Mouse (Mus musculus) NIH3T3 (cell line): ENCODE results near the gene Lypla2.
A peak's percentile ranks its signal among the peaks of the same experiment; 100 is the strongest.
"Not testable (repeated sequence)": the region's sequence is repeated elsewhere in the genome, so short reads cannot be mapped to it uniquely, and the experiment has no call there.

Experiments
- DNase-seq: peaks from one replicate; pipeline ENCODE4 v3.0.0-alpha.2; 2012; ENCODE audit warnings: low read depth

Lypla2 gene

DNA sequence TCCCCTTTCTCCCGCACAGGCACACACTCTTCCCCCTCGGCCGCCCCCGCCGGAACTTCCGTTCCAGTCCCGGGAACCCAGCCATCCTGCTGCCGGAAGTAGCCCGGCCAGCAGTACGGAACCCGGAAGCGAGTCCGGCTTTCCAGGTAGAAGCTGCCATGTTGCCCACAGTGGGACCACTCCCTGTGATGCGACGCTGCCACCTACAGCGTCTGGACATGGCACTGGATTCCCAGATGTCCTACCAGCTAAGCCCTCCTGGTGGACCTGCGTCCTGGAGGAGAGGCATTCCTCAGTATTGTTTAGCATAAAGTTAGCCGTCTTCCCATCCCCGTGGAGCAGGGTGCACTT lies at the start of gene Lypla2:
Lypla2 (minus strand) TSS at position 71 of the 351 bp plus-strand sequence.
- peak; percentile 88 for DNase-seq

DNA sequence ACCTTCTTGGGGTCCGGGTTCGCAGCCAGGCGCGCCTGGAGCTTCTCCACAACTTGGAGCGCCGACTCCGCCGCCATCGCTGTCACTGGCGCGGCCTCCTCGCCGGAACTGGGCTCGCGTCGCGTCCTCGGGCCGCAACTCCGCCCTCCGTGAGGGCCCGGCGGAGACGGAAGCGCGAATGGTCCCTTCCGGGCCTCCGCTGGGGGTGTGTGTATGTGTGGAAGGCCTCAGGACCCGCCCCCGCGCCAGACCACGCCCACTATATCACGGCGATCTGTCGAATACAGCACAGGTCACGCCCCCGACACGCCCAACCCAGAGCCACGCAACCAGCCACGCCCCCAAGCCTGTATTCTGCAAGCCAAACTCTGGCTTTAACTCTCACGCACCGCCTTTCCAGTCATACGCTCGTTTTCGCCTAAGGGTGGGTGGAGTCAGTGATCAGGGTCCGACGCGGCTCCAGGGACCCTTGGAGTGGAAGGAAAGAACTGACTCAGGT lies 49.2 kb upstream of the Lypla2 start, which contains the start of gene Eloa:
Eloa (minus strand) TSS at position 215 of the 499 bp plus-strand sequence.
- DNase-seq: peak; percentile 99

DNA sequence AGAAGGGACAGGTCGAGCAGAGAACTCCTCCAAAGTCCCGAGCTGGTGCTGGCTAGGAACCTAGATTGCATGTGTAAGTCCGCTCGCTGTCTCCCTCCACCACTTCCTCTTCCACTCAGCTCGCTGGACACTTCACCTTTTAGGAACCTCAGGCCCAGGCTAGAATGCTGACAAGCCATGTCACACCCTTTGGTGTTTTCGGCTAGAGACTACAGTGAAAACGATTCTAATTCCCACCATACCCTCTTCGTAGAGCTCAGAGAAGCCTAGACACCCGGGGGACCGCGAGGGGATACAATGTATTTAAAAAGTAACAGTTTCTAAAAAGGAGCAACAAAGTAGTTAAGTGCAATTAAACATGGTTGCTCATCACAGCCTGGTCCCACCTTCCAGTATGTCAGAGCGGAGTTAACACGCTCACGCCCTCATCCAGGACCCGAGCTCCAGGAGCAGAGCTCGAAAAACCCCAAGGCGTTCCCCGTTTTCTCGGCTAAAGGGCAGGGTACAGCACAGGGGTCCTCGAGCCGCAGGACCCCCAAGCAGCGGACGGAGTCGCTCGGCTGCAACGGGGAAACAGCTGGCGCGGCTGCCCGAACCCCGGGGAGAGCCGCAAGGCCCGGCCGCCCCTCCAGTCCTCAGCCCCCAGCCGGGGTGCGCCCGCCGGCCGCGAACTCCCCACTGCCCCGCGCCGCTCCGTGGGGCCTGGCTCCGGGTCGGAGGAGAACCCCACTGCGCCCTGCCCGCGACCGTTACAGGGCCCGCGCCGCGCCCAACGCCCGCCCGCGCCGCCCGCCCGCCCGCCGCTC lies 48.5 kb upstream of the Lypla2 start:
- peak; percentile 32 for DNase-seq

DNA sequence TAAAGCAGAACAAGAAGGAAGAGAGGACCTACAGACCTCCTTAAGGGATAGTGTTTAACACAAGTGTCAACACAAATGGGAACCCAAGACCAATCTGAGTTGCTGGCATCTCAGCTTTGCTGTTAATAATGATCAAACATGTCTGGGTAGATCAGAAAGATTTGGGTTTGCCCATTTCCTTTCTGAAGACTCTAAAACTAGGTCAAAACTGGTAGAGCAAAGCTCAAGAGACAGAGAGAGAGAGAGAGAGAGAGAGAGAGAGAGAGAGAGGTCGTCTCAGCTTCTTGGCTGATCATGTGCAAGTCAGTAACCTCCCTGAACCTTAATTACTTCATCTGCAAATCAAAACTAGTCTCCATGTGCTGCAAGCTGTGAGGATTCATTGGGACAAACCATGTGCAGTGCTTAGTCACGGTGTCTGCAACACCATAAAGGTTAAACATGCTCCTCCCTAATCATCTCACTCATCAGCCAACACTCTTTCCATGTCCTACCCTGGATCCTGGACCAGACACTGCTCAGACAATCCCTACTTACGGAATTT lies 43.7 kb upstream of the Lypla2 start:
- no peak for DNase-seq

DNA sequence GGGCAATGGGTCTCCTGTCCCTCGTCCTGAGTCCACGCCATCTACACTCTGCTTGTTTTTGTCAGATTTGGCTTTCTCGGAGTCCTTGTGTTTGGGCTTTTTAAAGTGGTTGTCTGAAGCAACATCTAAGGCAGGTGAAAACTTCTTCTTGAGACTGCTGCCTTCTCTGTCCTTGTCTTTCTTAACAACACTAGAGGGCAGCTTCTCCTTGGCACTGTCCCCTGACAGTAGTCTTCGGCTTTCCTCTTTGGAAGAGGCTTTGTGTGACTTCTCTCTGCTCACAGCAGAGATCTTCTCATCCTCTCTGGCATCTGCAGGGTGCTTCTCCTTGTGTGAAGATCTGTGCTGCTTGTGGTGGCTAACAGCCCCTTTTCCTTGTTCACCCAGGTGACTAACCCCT lies 38.2 kb upstream of the Lypla2 start:
- DNase-seq: no peak

DNA sequence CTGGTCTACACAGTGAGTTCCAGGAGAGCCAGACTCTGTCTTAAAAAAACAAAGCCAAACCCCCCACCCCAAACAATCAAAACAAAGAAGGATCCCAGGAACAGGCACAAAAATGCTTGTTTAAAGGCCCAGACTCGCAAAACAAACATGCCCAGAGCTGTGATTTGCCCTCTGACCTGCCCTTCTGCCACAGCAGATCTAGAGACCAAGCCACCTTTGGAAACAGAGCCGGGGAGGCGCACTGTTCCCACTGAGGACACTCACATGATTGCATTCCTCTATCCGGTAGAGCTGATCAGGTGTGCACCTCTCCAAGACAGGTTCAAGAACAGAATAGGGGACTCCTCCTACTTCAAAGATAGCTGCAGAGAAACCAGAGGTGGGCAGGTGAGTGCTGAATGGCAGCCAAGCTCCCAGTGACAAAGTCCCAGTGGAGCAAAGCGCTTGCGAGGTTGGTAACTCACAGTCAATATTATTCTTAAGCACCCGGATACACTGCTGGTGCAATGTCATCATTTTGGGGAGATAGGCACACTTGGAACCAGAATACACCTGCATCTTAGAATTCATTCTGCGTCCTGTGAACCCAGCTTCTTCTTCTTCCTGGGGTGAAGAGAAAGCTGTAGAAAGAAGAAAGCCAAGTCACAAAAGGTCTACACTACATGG lies 36.5 kb upstream of the Lypla2 start:
- DNase-seq: no peak

DNA sequence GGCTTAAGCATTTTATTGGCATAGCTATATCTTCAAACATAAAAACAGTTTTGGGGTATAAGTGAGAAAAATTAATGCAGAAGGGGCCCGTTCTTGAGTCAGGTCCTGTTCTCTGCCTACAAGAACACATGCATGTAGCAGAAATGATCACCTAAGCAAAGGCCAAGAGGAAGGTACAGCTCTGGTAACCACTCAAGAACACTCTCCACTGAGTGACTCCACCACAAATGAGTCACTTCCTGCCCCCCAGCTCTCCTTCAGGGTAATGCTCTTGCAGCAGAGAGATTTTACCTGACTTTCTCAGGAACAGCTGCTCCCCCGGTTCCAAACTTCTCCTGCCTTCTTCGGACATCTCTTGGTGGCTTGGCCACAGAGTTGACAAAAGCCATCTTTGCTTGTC lies 34.4 kb upstream of the Lypla2 start:
- no peak for DNase-seq

DNA sequence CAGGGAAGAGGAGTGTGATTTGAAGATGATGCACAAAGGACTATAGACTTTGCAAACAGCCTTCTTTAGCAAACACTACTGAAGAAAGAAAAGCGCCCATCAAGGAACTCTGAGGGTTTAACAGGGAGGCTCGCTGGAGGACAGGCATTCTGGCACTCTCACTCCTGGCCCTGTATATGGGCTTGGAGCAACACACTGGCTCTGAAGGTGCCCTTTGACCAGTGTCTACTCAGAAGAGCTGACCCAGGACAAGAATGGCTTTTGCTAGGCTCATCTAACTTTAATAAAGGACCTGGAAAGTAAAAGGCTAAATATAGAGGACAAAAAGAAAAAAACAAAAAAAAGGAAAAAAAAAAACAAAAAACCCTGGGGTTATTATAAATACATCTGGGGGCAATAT lies 32.5 kb upstream of the Lypla2 start:
- no peak for DNase-seq

DNA sequence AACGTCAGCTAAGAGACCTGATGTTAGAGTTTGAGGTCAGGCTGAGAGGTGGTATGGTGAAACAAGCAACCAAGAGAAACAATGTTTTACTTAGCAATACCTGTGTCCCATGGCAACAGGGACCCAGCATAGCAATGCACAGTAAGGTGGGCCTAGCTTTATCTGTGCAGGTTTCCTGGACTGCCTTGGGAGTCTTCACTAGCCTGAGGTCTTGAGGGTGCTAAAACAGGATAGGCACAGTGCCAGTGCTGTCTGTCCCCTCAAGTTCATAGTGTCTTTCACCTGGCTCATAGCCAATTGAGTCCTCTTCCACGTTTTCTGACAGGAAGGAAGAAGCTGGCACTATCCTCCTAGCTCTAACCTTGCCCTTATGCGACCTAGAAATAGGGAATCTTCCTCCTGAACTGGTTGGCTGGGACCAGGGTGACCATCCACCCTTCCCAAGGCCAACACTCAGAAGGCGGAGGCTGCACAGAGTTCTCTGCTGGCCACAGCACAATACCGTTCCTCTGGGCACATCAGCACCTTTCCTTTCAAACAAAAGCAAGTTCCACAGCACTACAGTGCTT lies 31.8 kb upstream of the Lypla2 start:
- no peak for DNase-seq

DNA sequence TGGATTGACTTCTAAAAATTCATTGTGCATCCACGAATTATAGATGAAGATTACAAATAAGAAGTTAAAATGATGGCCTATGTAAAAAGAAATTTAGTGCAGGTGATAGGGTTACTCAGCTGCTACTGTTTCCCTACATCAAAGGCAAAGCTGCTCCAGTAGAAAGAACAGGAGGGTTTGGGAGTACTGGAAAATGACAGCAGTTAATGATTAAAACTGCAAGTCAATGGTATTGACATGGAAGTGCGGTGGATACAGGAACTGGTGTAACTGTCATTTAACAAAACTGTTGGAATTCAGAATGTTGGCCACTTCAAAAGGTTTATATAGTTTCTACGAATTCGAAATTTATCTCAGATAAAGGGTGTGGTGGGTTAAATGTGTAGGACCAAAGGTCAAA lies 22.7 kb upstream of the Lypla2 start:
- DNase-seq: no peak

DNA sequence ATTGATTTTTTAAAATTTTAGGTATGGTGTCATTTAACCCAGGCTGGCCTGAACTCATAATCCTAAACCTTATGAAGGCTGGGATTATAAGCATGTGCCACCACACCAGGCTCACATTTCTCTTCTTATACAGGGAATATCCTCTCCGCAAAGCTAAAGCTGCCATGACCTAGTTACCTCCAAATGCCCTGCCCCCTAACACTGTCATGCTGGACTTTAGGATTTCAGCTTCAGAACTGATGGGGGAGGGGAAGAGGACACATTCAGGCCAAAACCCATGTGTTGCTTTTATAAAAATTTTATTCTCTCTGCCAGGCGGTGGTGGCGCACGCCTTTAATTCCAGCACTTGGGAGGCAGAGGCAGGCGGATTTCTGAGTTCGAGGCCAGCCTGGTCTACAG lies 21.5 kb upstream of the Lypla2 start:
- no peak for DNase-seq

DNA sequence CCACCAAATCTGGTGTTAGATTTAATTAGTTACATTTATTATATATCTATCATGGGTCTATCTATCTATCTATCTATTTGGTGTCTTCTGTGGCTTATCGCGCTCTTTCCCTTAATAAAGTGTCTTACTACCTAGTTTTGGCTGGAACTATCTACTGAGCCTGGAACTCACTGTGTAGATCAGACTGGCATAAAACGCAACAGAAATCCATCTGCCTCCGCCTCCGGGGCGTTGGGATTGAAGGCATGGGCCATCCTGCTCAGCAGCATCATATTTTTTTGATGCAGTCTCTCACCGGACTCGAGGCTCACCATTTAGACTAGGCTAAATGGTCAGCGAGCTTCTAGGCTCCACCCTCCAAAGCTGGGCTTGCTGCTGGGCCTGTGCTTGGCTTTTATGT lies 15.3 kb upstream of the Lypla2 start:
- no peak for DNase-seq

DNA sequence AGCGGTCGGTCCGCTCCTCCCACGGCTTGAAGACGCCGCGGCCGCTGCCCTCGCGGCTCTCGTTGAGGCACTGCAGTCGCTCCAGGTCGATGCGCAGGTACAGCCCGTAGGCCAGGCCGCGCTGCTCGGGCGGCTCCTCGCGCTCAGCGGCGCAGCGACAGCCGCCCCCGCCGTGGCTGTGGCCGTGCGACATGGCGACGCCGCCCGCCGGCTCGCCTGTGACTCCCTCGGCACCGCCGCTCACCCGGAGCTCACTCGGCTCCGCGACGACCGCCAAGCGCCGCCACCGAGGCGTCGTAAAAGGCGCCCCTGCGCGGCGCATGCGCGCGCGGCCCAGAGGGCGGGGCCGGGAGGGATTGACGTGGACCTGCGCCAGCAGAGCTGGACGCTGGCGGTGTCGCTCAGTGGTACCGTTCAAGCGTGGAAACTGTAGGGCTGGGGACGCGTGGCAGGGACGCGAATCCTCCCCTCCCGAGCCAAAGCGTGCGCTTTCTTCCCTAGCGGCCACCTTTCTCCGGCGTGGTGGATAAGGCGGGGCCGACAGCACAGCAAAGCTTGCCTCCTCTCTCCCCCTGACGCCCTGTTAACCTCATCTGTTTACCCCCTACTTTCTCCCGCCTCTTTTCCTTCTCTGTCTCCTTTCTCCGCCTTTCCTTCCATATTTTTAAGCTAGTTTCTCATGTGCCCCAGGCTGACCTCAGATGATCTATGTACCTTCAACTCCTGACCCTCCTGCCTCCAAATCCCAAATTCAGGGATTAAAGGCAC lies 14.7 kb upstream of the Lypla2 start, which contains the start of gene Pithd1:
Pithd1 (minus strand) TSS at position 322 of the 768 bp plus-strand sequence.
- peak; percentile 93 for DNase-seq

DNA sequence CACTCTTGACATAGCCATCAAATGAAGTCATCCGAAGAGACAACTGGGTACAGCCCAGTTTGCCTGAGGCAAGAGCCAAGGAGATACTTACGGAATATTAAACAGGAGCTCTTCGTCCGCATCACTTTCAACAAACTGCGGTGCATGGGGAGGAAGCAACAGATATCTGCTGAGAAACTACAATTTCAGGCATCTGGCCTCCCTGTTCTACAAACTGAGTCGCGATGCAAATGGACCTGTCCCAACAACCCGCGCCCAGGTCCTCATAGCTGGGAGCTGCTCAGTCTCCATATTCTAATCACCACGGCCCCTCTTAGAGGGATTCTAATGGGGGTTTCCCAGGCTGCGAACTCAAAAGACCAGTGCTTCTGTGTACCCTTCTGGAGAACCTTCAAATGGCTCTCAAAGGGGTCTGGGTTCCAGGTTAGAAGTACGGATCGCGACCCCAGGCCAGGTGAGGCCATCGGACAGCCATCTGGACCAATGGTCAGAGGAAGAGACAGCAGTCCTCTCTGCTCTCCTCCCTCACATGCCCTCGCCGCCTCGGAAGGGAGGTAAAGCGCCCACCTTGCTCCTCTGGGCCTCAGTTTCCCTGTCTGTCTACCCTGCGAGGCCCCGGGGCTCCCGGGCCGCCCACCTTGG lies 14.0 kb upstream of the Lypla2 start:
- no peak for DNase-seq

DNA sequence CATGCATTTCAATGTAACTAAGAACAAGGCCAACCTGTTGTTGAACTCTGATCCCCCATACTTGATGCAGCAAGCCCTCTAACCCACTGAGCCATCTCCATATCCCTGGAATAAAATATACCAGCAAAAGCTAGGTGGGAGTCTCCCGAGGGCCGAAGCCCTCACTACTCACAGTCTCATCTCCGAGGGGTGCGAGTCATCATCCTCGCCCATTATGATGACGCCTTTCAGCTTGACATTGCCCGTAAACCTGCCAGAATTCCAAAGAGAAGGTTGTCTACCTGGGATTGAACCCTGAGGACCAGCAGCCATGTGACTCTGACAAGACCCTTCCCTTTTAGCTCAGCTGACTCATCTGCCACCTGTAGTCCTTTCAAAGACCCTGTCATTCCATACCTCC lies 13.3 kb upstream of the Lypla2 start:
- DNase-seq: no peak

DNA sequence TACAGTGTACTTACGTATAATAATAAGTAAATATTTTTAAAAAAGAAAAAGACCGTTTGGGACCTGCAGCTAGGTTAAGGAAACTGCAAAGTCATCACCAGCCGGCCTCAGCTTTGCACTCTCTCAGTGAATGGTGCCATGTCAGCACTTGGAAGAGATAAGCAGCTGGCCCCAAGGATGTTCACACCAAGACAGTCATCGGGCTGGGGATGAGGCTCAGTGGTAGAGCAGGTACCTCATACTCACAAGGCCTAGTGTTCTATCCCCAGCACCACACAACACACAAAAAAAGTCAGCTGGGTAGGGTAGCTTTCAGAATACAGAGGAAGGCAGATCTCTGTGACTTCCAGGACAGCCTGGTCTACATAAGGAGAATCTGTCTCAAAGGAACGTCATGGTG lies 12.8 kb upstream of the Lypla2 start:
- no peak for DNase-seq

DNA sequence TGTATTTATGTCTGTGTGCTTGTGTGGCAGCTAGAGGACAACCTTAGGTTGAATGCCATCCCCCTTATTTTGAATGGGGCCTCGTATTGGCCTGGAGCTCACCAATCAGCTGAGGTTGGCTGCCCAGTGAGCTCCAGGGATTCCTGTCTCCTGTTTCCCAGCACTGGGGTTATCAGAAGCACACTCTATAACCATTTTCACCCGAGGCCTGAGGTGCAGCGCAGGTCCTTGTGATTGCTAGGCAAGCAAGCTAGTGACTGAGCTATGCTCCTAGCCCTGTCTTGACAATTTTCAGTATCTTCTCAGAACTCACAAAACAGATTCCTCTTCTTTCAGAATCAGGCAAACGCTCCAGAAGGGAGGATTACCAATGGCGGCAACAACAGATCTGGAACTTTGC lies 12.1 kb upstream of the Lypla2 start:
- DNase-seq: no peak

DNA sequence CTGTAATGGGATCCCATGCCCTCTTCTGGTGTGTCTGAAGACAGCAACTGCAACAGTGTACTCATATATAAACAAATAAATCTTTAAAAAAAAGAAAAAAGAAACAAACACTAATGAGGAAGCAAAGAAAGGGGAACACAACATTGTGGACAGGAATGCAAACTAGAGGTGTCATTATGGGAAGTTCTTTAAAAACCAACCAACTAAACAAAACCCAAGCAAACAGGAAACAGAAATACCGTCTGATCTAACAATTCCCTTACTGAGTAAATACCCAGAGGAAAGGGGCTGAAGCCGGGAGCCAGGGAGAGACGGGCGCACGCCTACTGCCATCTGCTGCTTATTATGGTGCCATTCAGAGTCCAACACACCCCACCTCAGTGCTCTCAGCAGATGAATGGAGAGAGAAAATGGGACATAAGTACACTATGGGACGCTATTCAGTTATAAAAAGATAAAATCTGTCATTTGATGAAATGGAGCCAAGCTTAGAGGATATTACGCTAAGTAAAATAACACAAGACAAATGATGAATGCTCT lies 9.2 kb upstream of the Lypla2 start:
- DNase-seq: no peak

DNA sequence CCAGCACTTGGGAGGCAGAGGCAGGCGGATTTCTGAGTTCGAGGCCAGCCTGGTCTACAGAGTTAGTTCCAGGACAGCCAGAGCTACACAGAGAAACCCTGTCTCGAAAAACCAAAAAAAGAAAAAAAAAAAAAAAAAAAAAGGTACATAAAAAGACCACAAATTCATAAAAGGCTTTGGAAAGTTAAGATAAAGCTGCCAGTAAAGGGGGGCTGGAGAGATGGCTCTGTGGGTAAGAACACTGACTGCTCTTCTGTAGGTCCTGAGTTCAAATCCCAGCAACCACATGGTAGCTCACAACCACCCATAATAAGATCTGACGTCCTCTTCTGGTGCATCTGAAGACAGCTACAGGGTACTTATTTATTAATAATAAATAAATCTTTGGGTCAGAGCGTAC lies 7.8 kb upstream of the Lypla2 start:
- DNase-seq: not testable (repeated sequence)

DNA sequence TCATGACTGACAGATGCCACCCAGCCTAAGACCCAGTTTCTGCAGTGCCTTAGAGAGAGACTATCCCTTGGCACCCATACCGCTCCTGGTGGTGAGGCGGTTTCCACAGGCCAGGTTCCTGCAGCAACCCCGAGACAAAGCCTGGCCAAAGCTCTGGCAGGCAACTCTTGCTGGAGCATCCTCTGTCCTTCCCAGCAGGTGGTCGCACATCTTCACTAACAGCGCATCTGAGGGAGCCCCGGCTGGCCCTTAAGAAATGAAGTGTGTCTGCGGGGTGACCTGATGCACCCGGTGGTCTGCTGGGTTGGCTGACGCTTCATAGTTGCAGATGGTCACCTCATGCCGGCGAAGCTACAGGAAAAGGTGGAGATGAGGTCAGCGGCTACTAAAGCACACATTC lies 3.7 kb upstream of the Lypla2 start:
- no peak for DNase-seq
